ENCODE assay signal across 18 mouse cellular contexts in the genomic region with DNA sequence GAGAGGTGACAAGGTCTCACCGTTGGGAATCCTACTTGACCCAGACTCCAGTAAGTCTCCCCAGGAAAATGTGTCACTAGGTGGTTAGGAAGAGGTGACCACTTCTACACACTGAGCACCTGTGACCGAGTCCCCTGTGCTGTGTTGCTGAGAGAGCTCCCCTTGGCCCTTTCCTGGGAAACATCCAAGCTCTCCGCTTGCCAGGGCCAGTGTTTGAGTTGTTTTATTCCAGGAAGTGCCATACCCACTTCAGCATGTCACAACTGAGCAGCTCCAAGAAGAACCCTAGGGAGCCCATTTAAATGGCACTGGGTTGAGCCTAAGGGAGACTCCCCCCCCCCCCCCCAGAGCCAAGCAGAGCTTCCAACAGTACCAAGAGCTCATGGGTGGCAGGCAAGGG. TPM values are rescaled to one million over a fixed set of nuclear protein-coding genes. Genes with fewer than 3 reads are reported as not detected.
DNase-seq lines count a peak whose midpoint lies in the region; ATAC-seq lines count a peak whose summit lies in the region.
"Had no signal": no experiment of that assay in that cellular context is flagged by ENCODE, and none has a peak within 500 bp of the region (broad histone marks: within the 10 kb centered on the region; RNA-seq: fewer than 3 reads in every experiment).

No protein-coding gene starts in this region.

- peak overlapping the region; percentile 16; the same call in 1 of the 2 replicates for H3K4me3 ChIP-seq in heart, embryonic 10.5 days
- H3K4me3 ChIP-seq in heart, embryonic 11.5 days (ENCODE audit: low read depth, low read length) = no peak overlapping the region
- H3K4me3 ChIP-seq in lung, embryonic 16.5 days (ENCODE audit: low read length) = no peak overlapping the region
- H3K4me3 ChIP-seq in embryonic facial prominence, embryonic 10.5 days = no peak overlapping the region

- H3K36me3 ChIP-seq in heart, embryonic 10.5 days = no peaks in the 10 kb centered on the region
- H3K36me3 ChIP-seq in heart, embryonic 11.5 days (ENCODE audit: control insufficient read depth, insufficient read depth, low read length) = no peaks in the 10 kb centered on the region
- no peaks in the 10 kb centered on the region for H3K36me3 ChIP-seq in lung, embryonic 16.5 days (ENCODE audit: control insufficient read depth, insufficient read depth, low read length)
- H3K36me3 ChIP-seq in embryonic facial prominence, embryonic 10.5 days (replicated peaks) = no peaks in the 10 kb centered on the region
- H3K36me3 ChIP-seq: forebrain, embryonic 12.5 days; heart, embryonic 13.5 days; kidney, embryonic 15.5 days; midbrain, embryonic 10.5 days had no signal

- no peak overlapping the region for H3K4me2 ChIP-seq in heart, embryonic 11.5 days
- no peak overlapping the region for H3K4me2 ChIP-seq in lung, embryonic 16.5 days (ENCODE audit: low read depth, low read length)

- H3K27me3 ChIP-seq in heart, embryonic 10.5 days (ENCODE audit: insufficient read depth, poor library complexity, severe bottlenecking) = peaks cover 42% of the 10 kb centered on the region
- peaks cover 17% of the 10 kb centered on the region for H3K27me3 ChIP-seq in heart, embryonic 11.5 days (ENCODE audit: control insufficient read depth, insufficient read depth, low read length)
- H3K27me3 ChIP-seq in lung, embryonic 16.5 days (ENCODE audit: control insufficient read depth, insufficient read depth, low read depth, low read length) = peaks cover 15% of the 10 kb centered on the region
- H3K27me3 ChIP-seq in embryonic facial prominence, embryonic 10.5 days (replicated peaks; ENCODE audit: low read depth, poor library complexity, severe bottlenecking) = peaks cover 53% of the 10 kb centered on the region

- DNase-seq in heart, embryonic 10.5 days (ENCODE audit: low spot score) = no peak
- DNase-seq in adrenal gland, postnatal 36 days = peak; percentile 15 to 53
- DNase-seq in cerebellum, adult 8-10 months = no peak
- DNase-seq in embryonic facial prominence, embryonic 10.5 days (ENCODE audit: low spot score) = no peak
- DNase-seq in gastrocnemius, adult 8-10 months (ENCODE audit: low spot score in 2 of 2) = no peak
- DNase-seq: gastrocnemius, postnatal 10 days had no signal

- no peak overlapping the region for H3K9ac ChIP-seq in heart, embryonic 11.5 days (ENCODE audit: low read depth, low read length)
- H3K9ac ChIP-seq in lung, embryonic 16.5 days (ENCODE audit: low read length) = no peak overlapping the region
- H3K9ac ChIP-seq: forebrain, embryonic 12.5 days had no signal

- no peak for ATAC-seq in heart, embryonic 11.5 days (replicated peaks; ENCODE audit: insufficient number of reproducible peaks, low FRiP score, low TSS enrichment)
- 0 out of 2 replicates have a peak, but pooled peaks have one; percentile 18 for ATAC-seq in lung, embryonic 16.5 days (ENCODE audit: low read depth)
- ATAC-seq: activated CD4-positive, CD25-positive, alpha-beta regulatory T cell, adult 4 months had no signal

- H3K4me1 ChIP-seq in heart, embryonic 10.5 days = peaks cover 42% of the 10 kb centered on the region
- peaks cover 18% of the 10 kb centered on the region for H3K4me1 ChIP-seq in heart, embryonic 11.5 days (ENCODE audit: control insufficient read depth, insufficient read depth, low read length)
- H3K4me1 ChIP-seq in lung, embryonic 16.5 days (replicated peaks; ENCODE audit: control insufficient read depth, insufficient read depth, low read length) = peaks cover 25% of the 10 kb centered on the region
- H3K4me1 ChIP-seq in embryonic facial prominence, embryonic 10.5 days = peaks cover 40% of the 10 kb centered on the region

- no peaks in the 10 kb centered on the region for H3K9me3 ChIP-seq in heart, embryonic 10.5 days
- H3K9me3 ChIP-seq in heart, embryonic 11.5 days (replicated peaks; ENCODE audit: control insufficient read depth, low read length) = no peaks in the 10 kb centered on the region
- H3K9me3 ChIP-seq in lung, embryonic 16.5 days (ENCODE audit: control insufficient read depth, low read length) = no peaks in the 10 kb centered on the region
- no peaks in the 10 kb centered on the region for H3K9me3 ChIP-seq in embryonic facial prominence, embryonic 10.5 days
- H3K9me3 ChIP-seq: forebrain, embryonic 12.5 days; kidney, embryonic 15.5 days; midbrain, embryonic 10.5 days had no signal

- H3K27ac ChIP-seq in heart, embryonic 10.5 days = peak overlapping the region; percentile 3; the same call in 1 of the 2 replicates
- no peak overlapping the region for H3K27ac ChIP-seq in heart, embryonic 11.5 days (ENCODE audit: low read depth, low read length)
- peak overlapping the region; percentile 7; the same call in 1 of the 2 replicates for H3K27ac ChIP-seq in lung, embryonic 16.5 days (ENCODE audit: low read length)
- H3K27ac ChIP-seq in embryonic facial prominence, embryonic 10.5 days (replicated peaks) = no peak overlapping the region
- H3K27ac ChIP-seq: forebrain, embryonic 12.5 days; hindbrain, embryonic 14.5 days; kidney, embryonic 15.5 days; macrophage had no signal

- 85% methylated on average over 3 of the region's 3 CpGs for WGBS in heart, embryonic 10.5 days
- 77% methylated on average over 3 of the region's 3 CpGs for whole genome bisulfite sequencing in heart, embryonic 11.5 days (ENCODE audit: insufficient replicate concordance)
- WGBS in lung, embryonic 16.5 days = 42% methylated on average over 3 of the region's 3 CpGs
- 77% methylated on average over 3 of the region's 3 CpGs for WGBS in embryonic facial prominence, embryonic 10.5 days

RNA-seq across cellular contexts. Expression of gene Ppa1, which starts 21.8 kb away (rescaled TPM):
- 183 and 245 TPM in 2 replicates for polyA plus RNA-seq in heart, embryonic 10.5 days (2016; fragmentation: Nextera tagmentation; extraction: Ambion mirVana)
- polyA plus RNA-seq in heart, embryonic 11.5 days (2014; fragmentation: Nextera tagmentation; extraction: Ambion mirVana) = 158 and 160 TPM in 2 replicates
- total RNA-seq in adrenal gland, postnatal 36 days (2021) = 100 to 1,000 TPM; 133 to 148 TPM
- polyA plus RNA-seq in lung, embryonic 16.5 days (2015; fragmentation: Nextera tagmentation; extraction: Ambion mirVana) = 125 and 138 TPM in 2 replicates
- polyA plus RNA-seq in embryonic facial prominence, embryonic 10.5 days (2016; fragmentation: Nextera tagmentation; extraction: Ambion mirVana) = 345 and 369 TPM in 2 replicates
- total RNA-seq in gastrocnemius, adult 8-10 months (2022) = 10 to 100 TPM; 52.1 to 64.3 (median 60.7) TPM

RNA-seq across cellular contexts. Expression of gene Npffr1, which starts 31.3 kb away (rescaled TPM):
- 0.06 and 0.11 TPM in 2 replicates for polyA plus RNA-seq in heart, embryonic 10.5 days (2016; fragmentation: Nextera tagmentation; extraction: Ambion mirVana)
- polyA plus RNA-seq in heart, embryonic 11.5 days (2014; fragmentation: Nextera tagmentation; extraction: Ambion mirVana) = 0.13 and 0.15 TPM in 2 replicates
- total RNA-seq in adrenal gland, postnatal 36 days (2021) = under 1 TPM; 0.26 to 0.33 TPM
- 0.08 TPM in 1 of 2 replicates, not detected in the other for polyA plus RNA-seq in lung, embryonic 16.5 days (2015; fragmentation: Nextera tagmentation; extraction: Ambion mirVana)
- polyA plus RNA-seq in embryonic facial prominence, embryonic 10.5 days (2016; fragmentation: Nextera tagmentation; extraction: Ambion mirVana) = 0.10 and 0.11 TPM in 2 replicates
- not detected for total RNA-seq in gastrocnemius, adult 8-10 months (2022)
- total RNA-seq: heart, postnatal 36 days had no signal
- polyA plus RNA-seq: activated CD4-positive, CD25-positive, alpha-beta regulatory T cell, adult 4 months; limb, embryonic 11.5 days; liver, embryonic 11.5 days; macrophage had no signal

RNA-seq across cellular contexts. Expression of gene Sar1a, which starts 53.5 kb away (rescaled TPM):
- polyA plus RNA-seq in heart, embryonic 10.5 days (2016; fragmentation: Nextera tagmentation; extraction: Ambion mirVana) = 187 and 218 TPM in 2 replicates
- polyA plus RNA-seq in heart, embryonic 11.5 days (2014; fragmentation: Nextera tagmentation; extraction: Ambion mirVana) = 182 and 200 TPM in 2 replicates
- 100 to 1,000 TPM; 198 to 208 TPM for total RNA-seq in adrenal gland, postnatal 36 days (2021)
- polyA plus RNA-seq in lung, embryonic 16.5 days (2015; fragmentation: Nextera tagmentation; extraction: Ambion mirVana) = 230 and 231 TPM in 2 replicates
- polyA plus RNA-seq in embryonic facial prominence, embryonic 10.5 days (2016; fragmentation: Nextera tagmentation; extraction: Ambion mirVana) = 217 and 224 TPM in 2 replicates
- 100 to 1,000 TPM; 119 to 156 (median 128) TPM for total RNA-seq in gastrocnemius, adult 8-10 months (2022)

Comparison
In these comparisons a context has a peak if more than half of its experiments do, and no peak if none do; other contexts are left out.
1. H3K27ac ChIP-seq: peak in heart, embryonic 10.5 days (single experiment) and lung, embryonic 16.5 days (single experiment); none in heart, embryonic 11.5 days (single experiment) and embryonic facial prominence, embryonic 10.5 days (single experiment).
2. DNase-seq: peak in adrenal gland, postnatal 36 days (2 of 2); none in heart, embryonic 10.5 days (single experiment), cerebellum, adult 8-10 months (single experiment), embryonic facial prominence, embryonic 10.5 days (single experiment) and gastrocnemius, adult 8-10 months (0 of 2).